Mouse (Mus musculus) monocyte, adult 2 months (primary cell): ENCODE data around the gene Nat8l.
A peak's percentile ranks its signal among the peaks of the same experiment; 100 is the strongest.
"Not testable (repeated sequence)": the region's sequence is repeated elsewhere in the genome, so short reads cannot be mapped to it uniquely, and the experiment has no call there.

Experiments used
- DNase-seq, 2 experiments: peaks; one replicate each; pipeline ENCODE4 v3.0.0; 2022; ENCODE audit warnings: low spot score in 2 of 2, low read depth in 1 of 2

Gene Nat8l

DNA sequence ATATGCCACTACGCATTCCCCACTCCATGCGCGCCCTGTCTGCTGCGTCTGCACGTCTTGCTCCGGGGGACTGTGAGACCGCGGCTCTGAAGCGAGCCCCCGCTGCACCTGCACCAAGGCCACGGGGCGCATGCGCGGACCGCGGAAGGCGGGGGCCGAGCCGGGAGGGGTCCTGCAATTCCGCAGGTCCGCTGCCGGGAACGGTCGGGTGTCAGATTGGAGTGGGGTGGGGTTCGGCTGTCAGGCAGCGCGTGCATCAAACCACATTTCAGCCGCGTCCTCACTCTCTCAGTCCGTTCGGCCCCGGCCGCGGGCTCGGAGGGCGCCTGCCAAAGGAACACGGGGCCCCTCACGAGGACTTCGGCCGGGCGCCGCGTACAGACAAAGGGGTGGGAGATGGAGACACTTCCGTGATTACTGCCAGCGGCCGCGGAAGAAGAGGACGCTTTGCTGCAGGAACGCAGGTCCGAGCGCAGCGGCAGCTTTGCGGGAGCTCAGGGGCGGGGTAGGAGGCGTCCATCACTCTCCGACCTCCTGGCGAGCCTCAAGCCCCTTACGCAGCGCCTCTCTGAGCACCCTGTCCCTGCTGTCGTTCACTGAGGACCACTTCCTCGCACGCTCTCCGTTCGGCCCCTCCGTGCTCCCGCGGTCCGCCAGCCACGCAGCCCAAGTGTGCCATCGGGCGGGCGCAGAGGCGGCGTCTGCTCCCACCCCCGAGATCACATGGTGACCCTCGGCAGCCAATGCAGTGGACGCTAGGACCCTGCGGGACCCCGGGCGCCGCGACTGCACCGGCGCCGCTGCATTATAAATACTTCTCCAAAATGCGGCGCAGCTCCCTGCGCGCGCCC lies at the start of gene Nat8l:
Gene Nat8l, plus strand, starts transcription at position 142 of the 851 bp plus-strand sequence.
- peak; percentile 40 to 61 for DNase-seq

DNA sequence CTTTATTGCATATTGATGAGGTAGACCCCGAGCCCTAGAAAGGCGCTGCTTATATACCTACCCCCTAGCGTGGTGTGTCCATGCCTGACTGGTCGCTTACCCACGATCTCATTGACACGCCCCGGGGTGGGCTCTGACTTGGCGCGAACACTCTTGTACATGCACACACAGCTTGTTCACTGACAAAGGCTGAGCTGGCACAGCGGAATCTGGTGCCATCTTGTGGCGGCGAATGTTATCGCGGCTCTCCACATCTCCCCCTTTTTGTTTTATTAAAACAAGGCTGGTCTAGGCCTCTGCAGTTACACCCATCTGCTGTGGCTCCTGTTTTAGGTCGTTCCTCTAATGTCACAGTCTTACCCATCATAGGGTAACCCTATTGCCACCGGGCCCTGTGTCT lies 48.7 kb upstream of the Nat8l start:
- DNase-seq, result not testable (repeated sequence)

GRCm38 (mm10) chr5:33948314-33948713 lies 47.5 kb upstream of the Nat8l start:
- DNase-seq, result no peak

- no peak for DNase-seq
These were observed 42.2 kb upstream of the Nat8l start for GRCm38 (mm10) chr5:33953471-33954185.

GRCm38 (mm10) chr5:33954354-33954753 lies 41.4 kb upstream of the Nat8l start:
- DNase-seq, result peak; percentile 32 to 70

DNA sequence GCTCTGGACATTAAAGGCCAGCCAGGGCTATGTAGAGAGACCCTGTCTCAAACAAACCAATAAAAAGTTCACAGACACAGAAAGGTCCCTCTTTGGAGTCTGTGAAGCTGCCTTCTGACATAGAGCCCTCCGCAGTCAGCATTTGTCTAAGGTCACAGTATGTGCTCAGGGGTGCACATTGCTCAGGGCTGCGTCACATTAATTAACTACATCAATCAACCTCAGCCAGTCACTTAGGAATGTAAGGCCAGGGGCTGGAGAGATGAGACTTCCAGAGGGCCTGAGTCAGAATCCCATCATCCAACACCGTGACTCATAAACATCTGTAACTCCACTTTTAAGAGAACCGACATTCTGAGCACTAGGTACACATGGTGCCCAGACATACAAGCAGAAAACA lies 39.9 kb upstream of the Nat8l start:
- no peak for DNase-seq

DNA sequence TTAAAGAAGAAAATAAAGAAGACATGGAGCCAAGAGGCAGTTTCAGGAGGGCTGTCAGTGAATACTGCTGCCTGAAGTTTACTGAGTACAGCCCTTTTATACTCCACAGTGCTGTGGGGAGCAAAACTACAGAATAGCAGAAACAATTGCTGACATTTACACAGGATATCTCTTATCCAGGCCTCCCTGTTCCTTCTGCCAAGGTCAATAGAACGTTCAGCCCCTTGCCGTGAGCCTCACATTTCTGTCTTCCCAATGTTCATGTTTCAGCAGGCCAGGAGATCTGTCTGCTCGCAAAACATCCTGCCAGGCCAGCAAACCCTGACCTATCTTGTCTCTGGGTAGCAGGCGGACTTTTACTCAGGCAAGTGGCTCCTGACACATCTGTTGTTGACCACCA lies 36.4 kb upstream of the Nat8l start:
- DNase-seq, result no peak

DNA sequence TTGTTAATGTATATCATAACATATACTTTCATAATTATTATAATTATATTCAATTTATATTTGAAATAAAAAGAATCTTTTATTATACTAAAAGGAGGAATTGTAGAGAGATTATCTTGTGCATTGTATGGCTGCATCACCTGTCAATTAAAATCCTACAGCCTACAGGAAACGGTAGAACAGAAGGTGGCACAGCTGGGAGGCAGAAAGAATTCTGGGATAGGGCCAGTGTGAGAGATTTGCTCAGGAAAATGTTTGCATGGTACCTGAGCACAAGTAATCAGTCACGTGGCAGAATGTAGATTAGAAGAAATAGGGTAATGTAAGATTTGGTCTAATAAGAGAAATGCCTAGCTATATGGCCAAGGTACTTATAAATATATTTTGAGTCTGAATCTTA lies 21.0 kb upstream of the Nat8l start:
- no peak for DNase-seq

GRCm38 (mm10) chr5:33976267-33976666 lies 19.5 kb upstream of the Nat8l start:
- no peak for DNase-seq

- DNase-seq, result no peak
These were observed 13.0 kb upstream of the Nat8l start for GRCm38 (mm10) chr5:33982731-33983259.

GRCm38 (mm10) chr5:33983309-33984121 lies 12.3 kb upstream of the Nat8l start, which contains the start of gene Gm1673:
Gene Gm1673, plus strand, starts transcription at chr5:33983433.
- DNase-seq, result no peak

- DNase-seq, result peak in 1 of 2 experiments; percentile 46
These were observed 836 bp upstream of the Nat8l start for GRCm38 (mm10) chr5:33994671-33995625.

DNA sequence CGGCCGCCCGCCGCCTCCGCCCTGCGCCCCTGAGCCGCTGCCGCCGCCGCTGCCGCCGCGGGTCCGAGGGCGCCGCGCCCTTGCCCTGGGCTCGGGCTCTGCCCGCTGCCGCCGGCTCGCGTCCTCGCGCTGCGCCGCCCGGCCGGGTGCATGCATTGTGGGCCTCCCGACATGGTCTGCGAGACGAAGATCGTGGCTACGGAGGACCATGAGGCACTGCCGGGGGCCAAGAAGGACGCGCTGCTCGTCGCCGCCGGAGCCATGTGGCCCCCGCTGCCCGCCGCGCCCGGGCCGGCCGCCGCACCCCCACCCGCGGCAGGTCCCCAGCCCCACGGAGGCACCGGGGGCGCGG lies 886 bp downstream of the Nat8l start:
- DNase-seq, result no peak

GRCm38 (mm10) chr5:33997051-33997741 lies 1.4 kb downstream of the Nat8l start:
- no peak for DNase-seq

- no peak for DNase-seq
These were observed 2.2 kb downstream of the Nat8l start for GRCm38 (mm10) chr5:33997829-33998504.

DNA sequence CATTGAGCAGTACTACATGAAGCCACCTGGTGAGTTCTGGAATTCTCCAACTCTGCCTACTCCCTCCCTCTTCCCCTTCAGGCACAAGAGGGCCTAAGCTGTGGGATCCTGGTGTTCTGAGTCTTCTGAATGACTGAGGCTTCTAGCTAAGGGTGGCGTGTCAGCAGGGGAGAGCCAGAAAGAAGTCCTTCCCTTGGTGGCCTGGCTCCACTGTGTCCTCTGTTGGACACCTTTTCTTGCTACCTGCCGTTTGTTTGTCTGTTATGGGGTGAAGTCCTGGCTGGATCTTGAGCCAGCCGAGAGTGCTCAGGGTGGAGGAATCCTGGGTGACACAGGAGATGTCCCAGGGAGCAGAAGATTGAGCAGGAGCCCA lies 2.7 kb downstream of the Nat8l start:
- DNase-seq, result no peak

DNA sequence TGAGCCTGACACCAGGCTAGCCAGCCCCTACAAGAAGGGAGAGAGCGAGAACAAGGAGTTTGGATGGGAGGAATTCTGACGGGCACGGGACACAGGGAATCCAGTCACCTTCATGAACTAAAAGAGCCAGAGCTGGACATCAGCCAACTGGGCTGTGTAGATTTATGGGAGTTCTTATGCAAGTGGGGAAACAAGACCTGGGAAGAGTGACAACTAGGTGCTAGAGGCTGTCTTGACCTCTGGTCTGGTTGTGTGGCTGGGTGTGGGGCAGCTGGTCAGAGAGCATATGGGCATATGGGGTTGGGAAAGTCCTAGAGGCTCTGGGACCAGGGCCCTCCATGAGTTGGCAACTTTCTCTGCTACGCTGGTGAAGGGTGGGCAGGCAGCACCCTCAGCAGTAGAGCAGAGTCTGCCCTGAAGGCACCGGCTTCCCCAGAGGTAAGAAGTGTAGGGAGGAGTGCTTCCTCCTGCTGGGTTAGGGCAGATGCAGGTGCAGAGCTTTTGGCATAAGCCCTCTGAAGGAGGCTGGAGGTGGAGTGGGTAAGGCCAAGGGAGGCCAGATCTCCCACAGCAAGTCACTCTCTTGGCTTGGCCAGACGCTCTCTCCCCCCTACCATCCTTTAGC lies 3.8 kb downstream of the Nat8l start:
- no peak for DNase-seq

DNA sequence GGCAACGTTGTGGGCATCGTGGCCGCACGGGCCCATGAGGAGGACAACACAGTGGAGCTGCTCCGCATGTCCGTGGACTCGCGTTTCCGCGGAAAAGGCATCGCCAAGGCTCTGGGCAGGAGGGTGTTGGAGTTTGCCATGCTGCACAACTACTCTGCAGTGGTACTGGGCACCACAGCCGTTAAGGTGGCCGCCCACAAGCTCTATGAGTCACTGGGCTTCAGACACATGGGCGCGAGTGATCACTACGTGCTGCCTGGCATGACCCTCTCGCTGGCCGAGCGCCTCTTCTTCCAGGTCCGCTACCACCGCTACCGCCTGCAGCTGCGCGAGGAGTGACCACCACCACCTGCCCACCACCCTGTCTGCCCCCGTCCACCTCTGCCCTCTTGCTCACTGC lies 5.0 kb downstream of the Nat8l start:
- no peak for DNase-seq

DNA sequence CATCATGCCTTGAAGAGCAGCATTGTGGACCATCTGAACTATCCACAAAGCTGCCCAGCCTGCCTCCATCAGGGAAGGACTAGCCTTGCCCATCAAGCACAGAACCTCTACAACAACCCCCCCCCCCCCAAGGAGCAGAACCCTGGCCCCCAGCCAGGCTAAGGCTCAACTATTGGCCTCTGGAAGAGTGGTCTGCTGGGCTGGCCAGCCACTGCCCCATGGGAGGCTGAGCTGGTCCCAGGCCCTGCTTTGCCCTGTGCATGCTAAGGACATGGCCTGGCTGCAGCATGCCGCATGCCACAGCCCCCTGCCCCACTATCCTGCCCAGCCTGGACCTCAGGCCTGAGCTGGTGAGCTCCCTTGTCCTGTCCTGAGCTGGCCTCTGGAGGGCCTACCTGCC lies 5.6 kb downstream of the Nat8l start:
- DNase-seq, result no peak
